Mouse (Mus musculus): ENCODE measurements around the gene Cfap97. TPM values are rescaled to one million over a fixed set of nuclear protein-coding genes. Genes with fewer than 3 reads are reported as not detected.

Cfap97 gene
- polyA plus RNA-seq, 1 experiment from 2014 or later, result 19.6 TPM

DNA sequence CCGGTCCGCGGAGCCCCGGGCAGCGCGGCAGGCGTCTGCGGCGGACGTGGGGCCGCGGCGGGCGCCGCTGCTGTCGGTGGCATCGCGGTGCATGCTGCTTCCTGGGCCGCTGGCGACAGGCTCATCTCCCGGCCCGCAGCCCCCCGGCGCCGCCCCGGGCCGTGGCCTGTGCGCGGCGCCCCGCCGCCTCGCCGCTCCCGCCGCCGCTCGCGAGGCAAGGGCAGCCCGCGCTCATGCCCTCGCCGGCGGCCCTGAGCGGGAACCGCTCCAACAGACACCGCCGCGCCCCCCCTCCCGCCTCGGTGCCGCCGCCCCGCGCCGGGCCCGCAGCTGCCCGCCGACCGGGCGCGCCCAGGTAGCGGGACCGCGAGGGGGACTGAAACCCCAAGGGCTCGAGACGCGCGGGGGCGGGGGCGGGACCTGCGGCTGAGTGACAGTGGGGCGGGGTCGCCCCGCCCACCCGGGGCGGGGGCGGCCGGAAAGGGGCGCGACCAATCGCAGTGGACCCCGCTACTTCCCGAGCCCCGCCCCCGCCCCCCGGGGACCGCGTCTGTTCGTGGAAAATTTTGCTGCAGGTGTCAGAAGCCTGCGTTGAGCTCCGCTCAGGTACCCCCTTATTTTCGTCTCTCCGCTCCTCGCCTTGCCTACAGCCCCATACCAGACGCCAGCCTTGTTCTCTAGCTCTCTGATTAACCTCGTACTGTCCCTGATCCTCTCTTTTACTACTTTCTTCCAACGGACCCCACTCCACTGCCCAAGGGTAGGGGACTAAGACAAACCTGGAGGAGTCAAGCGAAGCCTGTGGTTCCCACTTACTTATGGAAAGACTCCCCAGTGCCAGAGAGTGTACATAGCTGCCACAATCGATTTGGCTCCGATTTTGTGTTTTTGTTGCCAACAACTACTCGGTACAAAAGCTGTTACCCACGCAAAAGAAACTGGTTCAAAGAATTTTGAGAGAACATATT lies 777 bp downstream of the Cfap97 start, which contains the start of gene Snx25:
Gene Snx25 (minus strand): TSS at position 96 of the 968 bp plus-strand sequence.
- H3K27ac ChIP-seq (ENCODE audit: low read length), result no peak within 1 kb of the TSS

DNA sequence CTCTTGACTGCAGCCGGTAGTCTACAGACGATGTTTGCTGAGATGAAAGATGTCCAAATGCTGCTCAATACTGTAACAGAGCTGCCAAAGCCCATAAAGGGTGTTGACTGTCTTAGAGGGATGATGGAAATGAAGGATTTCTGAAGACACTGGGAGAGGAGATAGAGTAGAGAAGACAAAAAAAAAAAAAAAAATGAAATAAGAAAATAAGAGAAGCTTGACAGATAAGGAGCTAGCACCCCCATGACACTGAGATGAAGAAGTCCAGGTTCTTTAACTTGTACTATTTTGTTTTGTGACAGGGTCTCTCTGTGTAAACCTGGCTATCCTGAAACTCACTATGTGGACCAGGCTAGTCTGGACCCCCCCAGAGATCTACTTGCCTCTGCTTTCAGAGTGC lies 1.5 kb downstream of the Cfap97 start:
- Histone ChIP-seq H3K9ac (replicated peaks; ENCODE audit: low read length) (no peak overlapping the region; the same call in 1 of the 2 replicates), H3K4me1 (ENCODE audit: insufficient read depth, low read length) (peaks cover 14% of the 10 kb centered on the region), H3K36me3 (ENCODE audit: insufficient read depth, low read length) (no peaks in the 10 kb centered on the region), H3K27ac (ENCODE audit: low read length) (no peak overlapping the region), H3K9me3 (ENCODE audit: low read length) (no peaks in the 10 kb centered on the region; the same call in 1 of the 2 replicates), H3K4me3 (ENCODE audit: low read length) (peak overlapping the region; percentile 80), H3K27me3 (ENCODE audit: insufficient read depth, low read length) (peaks cover 13% of the 10 kb centered on the region), H3K4me2 (replicated peaks; ENCODE audit: low read depth, low read length) (peak overlapping the region; percentile 86)
- 37% methylated on average over 2 of the region's 2 CpGs for WGBS
- no peak for ATAC-seq (ENCODE audit: low FRiP score, low TSS enrichment)

More for the DNA sequence above, 777 bp downstream of the Cfap97 start, which contains the start of gene Snx25:
- Histone ChIP-seq H3K9me3 (ENCODE audit: low read length) (no peaks in the 10 kb centered on the region), H3K4me2 (replicated peaks; ENCODE audit: low read depth, low read length) (peak within 1 kb of the TSS; percentile 86), H3K4me3 (ENCODE audit: low read length) (peak within 1 kb of the TSS; percentile 80), H3K9ac (replicated peaks; ENCODE audit: low read length) (peak within 1 kb of the TSS; percentile 82), H3K36me3 (ENCODE audit: insufficient read depth, low read length) (no peaks in the 10 kb centered on the region), H3K27me3 (ENCODE audit: insufficient read depth, low read length) (peaks cover 13% of the 10 kb centered on the region), H3K4me1 (ENCODE audit: insufficient read depth, low read length) (peaks cover 14% of the 10 kb centered on the region)
- WGBS, result 5% methylated on average over 42 of the region's 103 CpGs
- peak; percentile 87 for ATAC-seq (ENCODE audit: low FRiP score, low TSS enrichment)

DNA sequence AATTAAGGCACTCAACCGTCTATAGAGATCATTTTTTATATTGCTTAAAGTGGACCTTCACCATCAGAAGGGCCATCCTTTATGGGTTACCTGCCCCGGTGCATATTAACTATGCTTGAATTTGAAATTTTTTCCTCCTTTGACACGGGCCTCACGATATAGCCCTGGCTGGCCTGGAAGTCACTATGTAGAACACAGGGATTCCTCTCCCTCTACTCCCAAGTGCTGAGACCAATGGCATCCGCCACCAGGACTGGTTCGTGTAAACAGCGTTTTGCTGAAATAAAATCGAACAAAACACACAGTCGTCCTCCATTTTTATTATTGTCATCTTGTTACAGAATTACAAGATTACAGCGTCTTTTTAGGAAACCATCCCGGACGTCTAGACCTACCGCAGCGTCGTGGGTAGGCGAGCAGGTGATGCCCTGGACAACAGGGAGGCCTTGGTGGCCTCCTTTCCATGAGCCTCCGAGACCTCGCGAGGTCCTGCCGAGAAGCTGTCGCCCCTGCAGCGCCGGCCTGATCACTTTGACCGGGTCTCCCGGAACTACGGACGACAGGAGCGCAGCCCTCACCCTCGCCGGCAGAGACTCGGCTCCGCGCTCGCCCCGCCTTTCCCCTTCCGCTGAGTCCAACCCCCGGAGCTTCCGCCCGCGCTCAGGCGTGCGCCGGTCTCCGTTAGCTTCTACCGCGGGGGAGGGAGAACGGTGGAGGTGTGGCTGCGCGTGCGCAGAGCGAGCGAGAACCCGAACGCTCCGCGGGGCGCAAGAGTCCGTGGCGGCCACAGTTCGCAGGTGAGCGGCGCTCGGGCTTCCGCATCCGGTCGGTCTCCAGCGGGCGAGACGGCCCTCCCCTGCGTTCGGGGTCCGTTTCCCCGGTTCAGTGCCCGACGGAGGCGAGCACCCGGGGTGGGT lies 11.6 kb downstream of the Cfap97 start:
- no peaks in the 10 kb centered on the region for H3K27me3 ChIP-seq (ENCODE audit: insufficient read depth, low read length)
- peak overlapping the region; percentile 75 for H3K4me2 ChIP-seq (replicated peaks; ENCODE audit: low read depth, low read length)
- peak overlapping the region; percentile 74 for H3K4me3 ChIP-seq (ENCODE audit: low read length)
- peak overlapping the region; percentile 88 for H3K9ac ChIP-seq (replicated peaks; ENCODE audit: low read length)
- peak overlapping the region; percentile 89 for H3K27ac ChIP-seq (ENCODE audit: low read length)
- H3K9me3 ChIP-seq (ENCODE audit: low read length), result peaks cover 4% of the 10 kb centered on the region; the same call in 1 of the 2 replicates
- H3K36me3 ChIP-seq (ENCODE audit: insufficient read depth, low read length), result no peaks in the 10 kb centered on the region; the same call in 1 of the 2 replicates
- WGBS, result 2% methylated on average over 75 of the region's 77 CpGs
- peaks cover 14% of the 10 kb centered on the region for H3K4me1 ChIP-seq (ENCODE audit: insufficient read depth, low read length)
- ATAC-seq (ENCODE audit: low FRiP score, low TSS enrichment), result peak; percentile 99

DNA sequence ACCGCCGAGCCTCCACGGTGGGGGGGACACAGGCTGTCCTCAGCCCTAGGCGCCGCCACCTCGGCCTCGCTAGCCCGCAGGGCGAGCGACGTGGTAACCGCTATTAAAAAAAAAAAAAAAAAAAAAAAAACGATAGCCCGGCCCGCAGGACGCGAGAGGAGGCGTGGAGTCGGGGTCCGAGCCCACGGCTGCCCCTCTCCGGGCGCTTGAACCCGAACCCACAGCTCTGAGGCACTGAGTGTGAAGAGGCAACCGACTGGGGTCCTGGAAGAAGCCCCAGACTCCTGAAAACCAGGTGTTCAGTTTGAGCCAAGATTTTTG lies 12.3 kb downstream of the Cfap97 start:
- peak overlapping the region; percentile 88 for H3K9ac ChIP-seq (replicated peaks; ENCODE audit: low read length)
- peak overlapping the region; percentile 75 for H3K4me2 ChIP-seq (replicated peaks; ENCODE audit: low read depth, low read length)
- WGBS, result 0% methylated on average over 20 of the region's 25 CpGs
- H3K36me3 ChIP-seq (ENCODE audit: insufficient read depth, low read length), result no peaks in the 10 kb centered on the region; the same call in 1 of the 2 replicates
- 0 out of 2 replicates have a peak, but pooled peaks have one; percentile 1 for ATAC-seq (ENCODE audit: low FRiP score, low TSS enrichment)
- peak overlapping the region; percentile 74 for H3K4me3 ChIP-seq (ENCODE audit: low read length)
- H3K27me3 ChIP-seq (ENCODE audit: insufficient read depth, low read length), result no peaks in the 10 kb centered on the region
- H3K4me1 ChIP-seq (ENCODE audit: insufficient read depth, low read length), result peaks cover 14% of the 10 kb centered on the region
- peak overlapping the region; percentile 89 for H3K27ac ChIP-seq (ENCODE audit: low read length)
- no peaks in the 10 kb centered on the region for H3K9me3 ChIP-seq (ENCODE audit: low read length)

DNA sequence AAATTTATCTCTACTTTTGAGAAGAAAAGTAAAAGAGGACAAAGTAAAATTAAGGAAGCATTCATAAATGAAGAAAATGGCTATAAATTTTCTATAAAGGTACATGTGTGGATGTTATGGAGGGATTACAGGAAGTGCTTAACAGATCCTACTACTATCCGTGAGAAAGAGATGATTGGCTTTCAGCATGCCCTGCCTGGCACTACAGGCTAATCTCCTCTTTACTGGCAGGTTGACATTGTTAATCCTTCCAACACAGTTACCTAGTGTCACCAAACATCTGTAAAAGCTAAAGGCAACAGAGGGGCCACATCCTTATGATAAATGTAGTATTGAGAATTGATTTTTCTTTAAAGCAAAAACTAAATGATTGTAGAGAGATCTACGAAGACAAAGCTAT lies 22.1 kb downstream of the Cfap97 start:
- Histone ChIP-seq H3K4me1 (ENCODE audit: insufficient read depth, low read length) (no peaks in the 10 kb centered on the region), H3K27me3 (ENCODE audit: insufficient read depth, low read length) (no peaks in the 10 kb centered on the region), H3K4me3 (ENCODE audit: low read length) (no peak overlapping the region), H3K27ac (ENCODE audit: low read length) (no peak overlapping the region), H3K4me2 (replicated peaks; ENCODE audit: low read depth, low read length) (no peak overlapping the region), H3K9ac (replicated peaks; ENCODE audit: low read length) (no peak overlapping the region), H3K36me3 (ENCODE audit: insufficient read depth, low read length) (peaks cover 18% of the 10 kb centered on the region), H3K9me3 (ENCODE audit: low read length) (no peaks in the 10 kb centered on the region; the same call in 1 of the 2 replicates)
- ATAC-seq (ENCODE audit: low FRiP score, low TSS enrichment), result no peak
- WGBS, result 82% methylated on average over 2 of the region's 2 CpGs

DNA sequence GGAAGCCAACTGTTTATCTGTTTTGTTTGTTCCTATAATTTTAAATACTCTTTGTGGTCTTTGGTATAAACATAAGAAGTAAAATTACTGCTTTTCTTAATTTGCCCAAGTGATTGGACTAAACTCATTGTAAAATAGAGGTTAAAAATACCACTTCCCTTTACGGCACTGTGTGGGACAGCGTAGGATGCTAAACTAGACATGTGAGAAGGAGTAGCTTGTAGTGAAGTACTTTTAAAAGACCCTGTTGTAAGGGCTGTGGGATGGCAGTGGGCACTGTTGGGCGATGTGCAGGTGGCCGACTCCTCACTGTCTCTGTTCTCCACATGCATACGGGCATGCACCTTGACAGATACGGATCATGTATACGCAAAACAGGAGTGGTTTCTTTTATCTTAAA lies 28.6 kb downstream of the Cfap97 start:
- H3K27ac ChIP-seq (ENCODE audit: low read length), result no peak overlapping the region
- H3K4me3 ChIP-seq (ENCODE audit: low read length), result no peak overlapping the region
- 0 out of 2 replicates have a peak, but pooled peaks cover 3% of the 10 kb centered on the region for H3K36me3 ChIP-seq (ENCODE audit: insufficient read depth, low read length)
- no peak for ATAC-seq (ENCODE audit: low FRiP score, low TSS enrichment)
- H3K9me3 ChIP-seq (ENCODE audit: low read length), result no peaks in the 10 kb centered on the region; the same call in 1 of the 2 replicates
- H3K4me1 ChIP-seq (ENCODE audit: insufficient read depth, low read length), result no peaks in the 10 kb centered on the region
- no peak overlapping the region for H3K9ac ChIP-seq (replicated peaks; ENCODE audit: low read length)
- no peak overlapping the region for H3K4me2 ChIP-seq (replicated peaks; ENCODE audit: low read depth, low read length)
- no peaks in the 10 kb centered on the region for H3K27me3 ChIP-seq (ENCODE audit: insufficient read depth, low read length)
- 94% methylated on average over 7 of the region's 7 CpGs for WGBS

DNA sequence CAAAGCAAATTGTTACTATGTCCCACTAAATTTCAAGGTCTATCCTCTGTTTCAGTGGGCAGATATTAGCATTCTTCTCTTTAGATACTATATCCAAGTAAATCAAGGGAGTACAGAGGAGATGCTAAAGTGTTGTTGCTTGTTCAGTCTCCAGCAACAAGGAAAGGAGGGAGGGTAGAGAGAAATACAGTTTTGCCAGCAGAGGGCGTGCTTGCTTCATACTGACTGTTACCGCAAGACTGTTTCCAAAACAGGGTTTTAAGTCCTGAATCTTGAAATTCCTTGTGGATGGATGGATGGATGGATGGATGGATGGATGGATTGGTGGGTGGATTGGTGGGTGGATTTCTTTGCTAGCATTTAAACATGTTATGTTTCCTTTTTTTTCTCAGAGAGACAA lies 33.8 kb downstream of the Cfap97 start:
- Histone ChIP-seq H3K9ac (replicated peaks; ENCODE audit: low read length) (no peak overlapping the region), H3K9me3 (ENCODE audit: low read length) (no peaks in the 10 kb centered on the region)
- 6% methylated on average over 2 of the region's 2 CpGs for WGBS

DNA sequence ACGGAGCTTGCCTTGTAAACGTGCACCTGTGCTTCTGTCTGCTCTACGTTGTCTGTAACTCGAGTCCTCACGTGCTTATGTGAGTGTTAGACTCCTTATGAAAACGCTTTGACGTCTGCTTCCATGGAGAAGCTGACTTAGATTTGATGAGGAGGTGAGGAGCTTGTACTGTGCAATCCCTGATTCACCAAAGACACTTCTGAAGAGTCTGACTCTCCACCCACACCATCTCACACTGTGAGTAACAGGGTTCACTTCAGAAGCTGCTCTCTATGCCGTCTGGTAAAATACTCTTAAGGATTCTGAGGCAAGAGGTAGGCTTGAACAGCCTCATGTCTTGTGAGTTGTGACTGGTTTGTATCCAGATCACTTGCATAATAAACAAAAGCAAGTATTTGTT lies 41.5 kb downstream of the Cfap97 start:
- Histone ChIP-seq H3K9ac (replicated peaks; ENCODE audit: low read length) (no peak overlapping the region), H3K4me2 (replicated peaks; ENCODE audit: low read depth, low read length) (no peak overlapping the region), H3K9me3 (ENCODE audit: low read length) (no peaks in the 10 kb centered on the region), H3K36me3 (ENCODE audit: insufficient read depth, low read length) (peaks cover 28% of the 10 kb centered on the region), H3K4me1 (ENCODE audit: insufficient read depth, low read length) (no peaks in the 10 kb centered on the region), H3K4me3 (ENCODE audit: low read length) (no peak overlapping the region), H3K27me3 (ENCODE audit: insufficient read depth, low read length) (no peaks in the 10 kb centered on the region), H3K27ac (ENCODE audit: low read length) (no peak overlapping the region)
- no peak for ATAC-seq (ENCODE audit: low FRiP score, low TSS enrichment)
- 79% methylated on average over 8 of the region's 8 CpGs for WGBS

More for the DNA sequence above, 33.8 kb downstream of the Cfap97 start:
- no peak for ATAC-seq (ENCODE audit: low FRiP score, low TSS enrichment)
- Histone ChIP-seq H3K4me3 (ENCODE audit: low read length) (no peak overlapping the region), H3K4me2 (replicated peaks; ENCODE audit: low read depth, low read length) (no peak overlapping the region), H3K36me3 (ENCODE audit: insufficient read depth, low read length) (no peaks in the 10 kb centered on the region), H3K4me1 (ENCODE audit: insufficient read depth, low read length) (no peaks in the 10 kb centered on the region), H3K27me3 (ENCODE audit: insufficient read depth, low read length) (no peaks in the 10 kb centered on the region), H3K27ac (ENCODE audit: low read length) (no peak overlapping the region)

DNA sequence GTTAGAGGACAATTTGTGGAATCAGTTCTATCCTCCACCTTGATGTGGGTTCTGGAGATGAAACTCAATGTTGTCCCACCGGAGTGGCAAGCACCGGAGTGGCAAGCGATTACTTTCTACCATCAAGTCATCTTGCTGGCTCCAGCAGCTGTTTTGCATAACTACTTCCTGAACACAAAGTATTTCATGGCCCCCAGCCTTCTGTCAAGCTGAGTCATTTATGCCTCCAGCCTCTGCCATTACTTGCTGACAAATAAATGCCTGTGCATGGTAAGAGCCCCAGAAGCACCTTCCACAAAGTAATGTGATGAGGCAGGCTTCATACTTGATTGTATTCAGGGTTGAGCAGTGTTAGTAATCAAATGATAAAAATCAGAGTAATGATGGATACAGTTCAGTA lies 45.3 kb downstream of the Cfap97 start:
- no peak overlapping the region for H3K27ac ChIP-seq (ENCODE audit: low read length)
- H3K9ac ChIP-seq (replicated peaks; ENCODE audit: low read length), result no peak overlapping the region
- H3K36me3 ChIP-seq (ENCODE audit: insufficient read depth, low read length), result peaks cover 28% of the 10 kb centered on the region
- H3K4me1 ChIP-seq (ENCODE audit: insufficient read depth, low read length), result no peaks in the 10 kb centered on the region
- ATAC-seq (ENCODE audit: low FRiP score, low TSS enrichment), result no peak
- H3K27me3 ChIP-seq (ENCODE audit: insufficient read depth, low read length), result no peaks in the 10 kb centered on the region
- WGBS, result 83% methylated on average over 3 of the region's 3 CpGs
- H3K4me3 ChIP-seq (ENCODE audit: low read length), result no peak overlapping the region
- H3K4me2 ChIP-seq (replicated peaks; ENCODE audit: low read depth, low read length), result no peak overlapping the region
- no peaks in the 10 kb centered on the region for H3K9me3 ChIP-seq (ENCODE audit: low read length)
